Mouse (Mus musculus) G1E (cell line): ENCODE measurements at regions not wholly inside any gene's neighbourhood (a gene's known extent, or its start where the extent isn't known, plus 50 kb on each side); places are given as distances from the start of the nearest gene placed in this dataset.

Experiments
- ATAC-seq: 2 replicates; pipeline ENCODE4 v1.8.0; 2016; ENCODE audit warnings: mild to moderate bottlenecking; ENCODE audit not compliant: insufficient number of reproducible peaks, poor library complexity, low FRiP score, severe bottlenecking; ENCODE audit errors: extremely low read depth
- DNase-seq: peaks from one replicate; pipeline ENCODE4 v3.0.0; 2012; ENCODE audit warnings: low spot score
- H3K27me3 ChIP-seq: 2 replicates; pipeline ENCODE4 v1.6.1; 2012; ENCODE audit warnings: mild to moderate bottlenecking, low read length, inconsistent platforms; ENCODE audit not compliant: insufficient read depth
- H3K36me3 ChIP-seq: replicated peaks from 2 replicates; pipeline ENCODE3; 2012; ENCODE audit warnings: mild to moderate bottlenecking, inconsistent platforms
- H3K4me1 ChIP-seq: 2 replicates; pipeline ENCODE4 v1.6.1; 2012; ENCODE audit warnings: low read depth, low read length, inconsistent platforms, mixed read lengths; ENCODE audit not compliant: insufficient read depth
- H3K4me3 ChIP-seq: 2 replicates; pipeline ENCODE4 v1.5.1; 2012; ENCODE audit warnings: low read depth, mild to moderate bottlenecking, inconsistent platforms, low read length, moderate library complexity, mixed read lengths
- H3K9me3 ChIP-seq: replicated peaks from 2 replicates; pipeline ENCODE4 v1.6.1; 2012; ENCODE audit warnings: inconsistent platforms
- CTCF ChIP-seq: IDR thresholded peaks from 2 replicates; pipeline ENCODE4 v1.5.1; 2012; ENCODE audit warnings: low read depth, low read length, inconsistent platforms, mixed read lengths
- GATA1 ChIP-seq: IDR thresholded peaks from 2 replicates; pipeline ENCODE4 v1.6.1; 2012; ENCODE audit warnings: borderline replicate concordance, low read length, inconsistent platforms, mixed read lengths
- GATA2 ChIP-seq: IDR thresholded peaks from 2 replicates; pipeline ENCODE4 v1.6.1; 2012; ENCODE audit warnings: low read depth, low read length, inconsistent platforms, borderline replicate concordance
- POLR2AphosphoS5 ChIP-seq: IDR thresholded peaks from 2 replicates; pipeline ENCODE4 v1.6.1; 2012; ENCODE audit warnings: low read depth, low read length, inconsistent platforms; ENCODE audit not compliant: insufficient replicate concordance
- TAL1 ChIP-seq: conservative IDR thresholded peaks from 2 replicates; pipeline ENCODE4 v1.6.1; 2012; ENCODE audit warnings: low read depth, low read length, inconsistent platforms, mixed read lengths

GRCm38 (mm10) chr12:32307280-32308006, 71.1 kb upstream of the Ccdc71l start:
- Histone ChIP-seq H3K27me3 (no peaks in the 10 kb centered on the region), H3K36me3 (no peaks in the 10 kb centered on the region), H3K4me3 (no peak overlapping the region; the same call in 1 of the 2 replicates), H3K4me1 (peaks cover 38% of the 10 kb centered on the region), H3K9me3 (no peaks in the 10 kb centered on the region)
- ATAC-seq (peak; percentile 87), DNase-seq (peak; percentile 40)
- TF ChIP-seq POLR2AphosphoS5: no peak
- no peak for TF ChIP-seq GATA2
- TF ChIP-seq CTCF: no peak
- TF ChIP-seq TAL1: peak; percentile 86
- no peak for TF ChIP-seq GATA1

GRCm38 (mm10) chr12:32315099-32315783, 63.3 kb upstream of the Ccdc71l start:
- no peaks in the 10 kb centered on the region for H3K9me3 ChIP-seq
- no peak for DNase-seq
- H3K36me3 ChIP-seq: no peaks in the 10 kb centered on the region
- TF ChIP-seq GATA1 (no peak), POLR2AphosphoS5 (no peak), CTCF (no peak), GATA2 (no peak), TAL1 (no peak)
- no peaks in the 10 kb centered on the region for H3K4me1 ChIP-seq
- peaks cover 6% of the 10 kb centered on the region for H3K27me3 ChIP-seq
- H3K4me3 ChIP-seq: no peak overlapping the region
- no peak for ATAC-seq
